Mouse (Mus musculus): ENCODE results near the gene Fhit. TPM values are rescaled to one million over a fixed set of nuclear protein-coding genes. Genes with fewer than 3 reads are reported as not detected.

Gene Fhit
- polyA plus RNA-seq, 1 experiment from 2014 or later: 3.6 TPM

GRCm38 (mm10) chr14:10531748-10532500, 629.9 kb downstream of the Fhit start:
- Histone ChIP-seq H3K9me3 (replicated peaks; ENCODE audit: control insufficient read depth, low read length) (no peaks in the 10 kb centered on the region), H3K4me3 (ENCODE audit: low read length) (no peak overlapping the region), H3K27me3 (ENCODE audit: control insufficient read depth, insufficient read depth, low read length) (no peaks in the 10 kb centered on the region), H3K27ac (ENCODE audit: low read length) (no peak overlapping the region), H3K4me1 (ENCODE audit: control insufficient read depth, insufficient read depth, low read length) (peaks cover 5% of the 10 kb centered on the region; the same call in 1 of the 2 replicates), H3K4me2 (ENCODE audit: low read depth, low read length) (0 out of 2 replicates have a peak overlapping the region, but pooled peaks have one; percentile 15), H3K36me3 (ENCODE audit: control insufficient read depth, insufficient read depth) (no peaks in the 10 kb centered on the region), H3K9ac (ENCODE audit: low read length) (no peak overlapping the region)
- 59% methylated on average over 8 of the region's 8 CpGs for WGBS
- peak; percentile 65; the same call in 1 of the 2 replicates for ATAC-seq (replicated peaks; ENCODE audit: extremely low read depth, insufficient read depth, low FRiP score)

- 39% methylated on average over 2 of the region's 2 CpGs for WGBS
- Histone ChIP-seq H3K27ac (ENCODE audit: low read length) (peak overlapping the region; percentile 31; the same call in 1 of the 2 replicates), H3K4me2 (ENCODE audit: low read depth, low read length) (no peak overlapping the region), H3K27me3 (ENCODE audit: control insufficient read depth, insufficient read depth, low read length) (no peaks in the 10 kb centered on the region), H3K9ac (ENCODE audit: low read length) (no peak overlapping the region), H3K36me3 (ENCODE audit: control insufficient read depth, insufficient read depth) (no peaks in the 10 kb centered on the region), H3K9me3 (replicated peaks; ENCODE audit: control insufficient read depth, low read length) (no peaks in the 10 kb centered on the region), H3K4me1 (ENCODE audit: control insufficient read depth, insufficient read depth, low read length) (peaks cover under 1% of the 10 kb centered on the region; the same call in 1 of the 2 replicates), H3K4me3 (ENCODE audit: low read length) (no peak overlapping the region)
- peak; percentile 55; the same call in 1 of the 2 replicates for ATAC-seq (replicated peaks; ENCODE audit: extremely low read depth, insufficient read depth, low FRiP score)
These were observed 635.0 kb downstream of the Fhit start for GRCm38 (mm10) chr14:10526800-10527199.

- H3K36me3 ChIP-seq (ENCODE audit: control insufficient read depth, insufficient read depth): no peaks in the 10 kb centered on the region
- 74% methylated on average over 4 of the region's 4 CpGs for WGBS
- no peak overlapping the region for H3K4me3 ChIP-seq (ENCODE audit: low read length)
- no peaks in the 10 kb centered on the region for H3K4me1 ChIP-seq (ENCODE audit: control insufficient read depth, insufficient read depth, low read length)
- no peak overlapping the region for H3K9ac ChIP-seq (ENCODE audit: low read length)
- ATAC-seq (replicated peaks; ENCODE audit: extremely low read depth, insufficient read depth, low FRiP score): no peak
- no peaks in the 10 kb centered on the region for H3K27me3 ChIP-seq (ENCODE audit: control insufficient read depth, insufficient read depth, low read length)
- H3K27ac ChIP-seq (ENCODE audit: low read length): no peak overlapping the region
- no peaks in the 10 kb centered on the region for H3K9me3 ChIP-seq (replicated peaks; ENCODE audit: control insufficient read depth, low read length)
- H3K4me2 ChIP-seq (ENCODE audit: low read depth, low read length): no peak overlapping the region
These were observed 636.0 kb downstream of the Fhit start for GRCm38 (mm10) chr14:10525786-10526185.

GRCm38 (mm10) chr14:10514026-10514425, 647.8 kb downstream of the Fhit start:
- H3K4me1 ChIP-seq (ENCODE audit: control insufficient read depth, insufficient read depth, low read length): no peaks in the 10 kb centered on the region
- no peak overlapping the region for H3K4me3 ChIP-seq (ENCODE audit: low read length)
- no peak for ATAC-seq (replicated peaks; ENCODE audit: extremely low read depth, insufficient read depth, low FRiP score)
- H3K27me3 ChIP-seq (ENCODE audit: control insufficient read depth, insufficient read depth, low read length): no peaks in the 10 kb centered on the region
- H3K9ac ChIP-seq (ENCODE audit: low read length): no peak overlapping the region
- H3K9me3 ChIP-seq (replicated peaks; ENCODE audit: control insufficient read depth, low read length): no peaks in the 10 kb centered on the region; the same call in 1 of the 2 replicates
- no peak overlapping the region for H3K4me2 ChIP-seq (ENCODE audit: low read depth, low read length)
- H3K36me3 ChIP-seq (ENCODE audit: control insufficient read depth, insufficient read depth): no peaks in the 10 kb centered on the region
- no peak overlapping the region for H3K27ac ChIP-seq (ENCODE audit: low read length)

GRCm38 (mm10) chr14:10509252-10509651, 652.6 kb downstream of the Fhit start:
- Histone ChIP-seq H3K9ac (ENCODE audit: low read length) (no peak overlapping the region), H3K36me3 (ENCODE audit: control insufficient read depth, insufficient read depth) (no peaks in the 10 kb centered on the region), H3K27me3 (ENCODE audit: control insufficient read depth, insufficient read depth, low read length) (no peaks in the 10 kb centered on the region), H3K4me1 (ENCODE audit: control insufficient read depth, insufficient read depth, low read length) (no peaks in the 10 kb centered on the region), H3K4me3 (ENCODE audit: low read length) (no peak overlapping the region), H3K9me3 (replicated peaks; ENCODE audit: control insufficient read depth, low read length) (no peaks in the 10 kb centered on the region; the same call in 1 of the 2 replicates), H3K4me2 (ENCODE audit: low read depth, low read length) (no peak overlapping the region), H3K27ac (ENCODE audit: low read length) (no peak overlapping the region)
- no peak for ATAC-seq (replicated peaks; ENCODE audit: extremely low read depth, insufficient read depth, low FRiP score)

- no peak overlapping the region for H3K9ac ChIP-seq (ENCODE audit: low read length)
- H3K4me1 ChIP-seq (ENCODE audit: control insufficient read depth, insufficient read depth, low read length): no peaks in the 10 kb centered on the region
- ATAC-seq (replicated peaks; ENCODE audit: extremely low read depth, insufficient read depth, low FRiP score): no peak
- no peaks in the 10 kb centered on the region for H3K27me3 ChIP-seq (ENCODE audit: control insufficient read depth, insufficient read depth, low read length)
- no peak overlapping the region for H3K4me2 ChIP-seq (ENCODE audit: low read depth, low read length)
- no peak overlapping the region for H3K4me3 ChIP-seq (ENCODE audit: low read length)
- WGBS: 58% methylated on average over 1 of the region's 1 CpGs
- no peaks in the 10 kb centered on the region for H3K36me3 ChIP-seq (ENCODE audit: control insufficient read depth, insufficient read depth)
- no peak overlapping the region for H3K27ac ChIP-seq (ENCODE audit: low read length)
- H3K9me3 ChIP-seq (replicated peaks; ENCODE audit: control insufficient read depth, low read length): no peaks in the 10 kb centered on the region
These were observed 654.3 kb downstream of the Fhit start for GRCm38 (mm10) chr14:10507560-10507959.

- Histone ChIP-seq H3K4me3 (ENCODE audit: low read length) (no peak overlapping the region), H3K27ac (ENCODE audit: low read length) (no peak overlapping the region), H3K36me3 (ENCODE audit: control insufficient read depth, insufficient read depth) (no peaks in the 10 kb centered on the region), H3K9me3 (replicated peaks; ENCODE audit: control insufficient read depth, low read length) (no peaks in the 10 kb centered on the region), H3K27me3 (ENCODE audit: control insufficient read depth, insufficient read depth, low read length) (no peaks in the 10 kb centered on the region), H3K4me1 (ENCODE audit: control insufficient read depth, insufficient read depth, low read length) (no peaks in the 10 kb centered on the region), H3K9ac (ENCODE audit: low read length) (no peak overlapping the region), H3K4me2 (ENCODE audit: low read depth, low read length) (no peak overlapping the region)
- 70% methylated on average over 3 of the region's 3 CpGs for WGBS
- ATAC-seq (replicated peaks; ENCODE audit: extremely low read depth, insufficient read depth, low FRiP score): no peak
These were observed 676.0 kb downstream of the Fhit start for GRCm38 (mm10) chr14:10485798-10486197.

GRCm38 (mm10) chr14:10482851-10483613, 678.8 kb downstream of the Fhit start:
- Histone ChIP-seq H3K4me1 (ENCODE audit: control insufficient read depth, insufficient read depth, low read length) (no peaks in the 10 kb centered on the region), H3K4me3 (ENCODE audit: low read length) (no peak overlapping the region), H3K36me3 (ENCODE audit: control insufficient read depth, insufficient read depth) (no peaks in the 10 kb centered on the region), H3K9ac (ENCODE audit: low read length) (no peak overlapping the region), H3K27me3 (ENCODE audit: control insufficient read depth, insufficient read depth, low read length) (no peaks in the 10 kb centered on the region), H3K9me3 (replicated peaks; ENCODE audit: control insufficient read depth, low read length) (no peaks in the 10 kb centered on the region), H3K27ac (ENCODE audit: low read length) (no peak overlapping the region), H3K4me2 (ENCODE audit: low read depth, low read length) (no peak overlapping the region)
- ATAC-seq (replicated peaks; ENCODE audit: extremely low read depth, insufficient read depth, low FRiP score): no peak
- WGBS: 76% methylated on average over 3 of the region's 3 CpGs

GRCm38 (mm10) chr14:10481370-10481769, 680.5 kb downstream of the Fhit start:
- H3K27ac ChIP-seq (ENCODE audit: low read length): no peak overlapping the region
- 63% methylated on average over 2 of the region's 2 CpGs for WGBS

More at GRCm38 (mm10) chr14:10481370-10481769, 680.5 kb downstream of the Fhit start:
- no peaks in the 10 kb centered on the region for H3K4me1 ChIP-seq (ENCODE audit: control insufficient read depth, insufficient read depth, low read length)
- no peak for ATAC-seq (replicated peaks; ENCODE audit: extremely low read depth, insufficient read depth, low FRiP score)
- H3K9ac ChIP-seq (ENCODE audit: low read length): no peak overlapping the region
- no peaks in the 10 kb centered on the region for H3K27me3 ChIP-seq (ENCODE audit: control insufficient read depth, insufficient read depth, low read length)
- H3K36me3 ChIP-seq (ENCODE audit: control insufficient read depth, insufficient read depth): no peaks in the 10 kb centered on the region
- H3K9me3 ChIP-seq (replicated peaks; ENCODE audit: control insufficient read depth, low read length): no peaks in the 10 kb centered on the region
- no peak overlapping the region for H3K4me2 ChIP-seq (ENCODE audit: low read depth, low read length)
- H3K4me3 ChIP-seq (ENCODE audit: low read length): no peak overlapping the region

Measured in heart, embryonic 16.5 days (tissue).